Mouse (Mus musculus): Measurements from ENCODE around the gene Pus1. TPM values are rescaled to one million over a fixed set of nuclear protein-coding genes. Genes with fewer than 3 reads are reported as not detected.

Pus1 gene
- polyA plus RNA-seq (2012; rRNA removed): 12.9 and 22.2 TPM in 2 replicates

- TF ChIP-seq CTCF (IDR thresholded peaks at IDR 0.05; ENCODE audit: extremely low read depth, insufficient read length, insufficient replicate concordance, low read depth, low read length) (no peak), POLR2A (IDR thresholded peaks at IDR 0.05; ENCODE audit: low read depth, low read length) (0 out of 2 replicates have a peak, but pooled peaks have one; percentile 14)
- H3K4me1 ChIP-seq (ENCODE audit: control insufficient read depth, insufficient read depth, insufficient read length, low read length): peaks cover 2% of the 10 kb centered on the region
- H3K4me3 ChIP-seq (ENCODE audit: low read depth, low read length): peak within 1 kb of the TSS; percentile 82
- H3K36me3 ChIP-seq (ENCODE audit: control insufficient read depth, insufficient read depth, low read length): peaks cover 8% of the 10 kb centered on the region
- under 1% methylated on average over 57 of the region's 57 CpGs for WGBS
- H3K27ac ChIP-seq (ENCODE audit: insufficient read depth, low read depth, low read length): peak within 1 kb of the TSS; percentile 34; the same call in 1 of the 2 replicates
- H3K27me3 ChIP-seq (ENCODE audit: control insufficient read depth, insufficient read depth, low read length): no peaks in the 10 kb centered on the region
These were observed at the start of gene Pus1 for GRCm38 (mm10) chr5:110779998-110780760. Gene Pus1 (minus strand): TSS chr5:110780659.

GRCm38 (mm10) chr5:110827576-110827975 lies 47.1 kb upstream of the Pus1 start:
- no peak for TF ChIP-seq POLR2A (IDR thresholded peaks at IDR 0.05; ENCODE audit: low read depth, low read length)
- TF ChIP-seq CTCF (IDR thresholded peaks at IDR 0.05; ENCODE audit: extremely low read depth, insufficient read length, insufficient replicate concordance, low read depth, low read length): no peak
- H3K27ac ChIP-seq (ENCODE audit: insufficient read depth, low read depth, low read length): peak overlapping the region; percentile 25
- no peak overlapping the region for H3K4me3 ChIP-seq (ENCODE audit: low read depth, low read length)
- H3K27me3 ChIP-seq (ENCODE audit: control insufficient read depth, insufficient read depth, low read length): no peaks in the 10 kb centered on the region
- 21% methylated on average over 5 of the region's 5 CpGs for WGBS
- peaks cover 13% of the 10 kb centered on the region; the same call in 1 of the 2 replicates for H3K4me1 ChIP-seq (ENCODE audit: control insufficient read depth, insufficient read depth, insufficient read length, low read length)
- peaks cover 2% of the 10 kb centered on the region; the same call in 1 of the 2 replicates for H3K36me3 ChIP-seq (ENCODE audit: control insufficient read depth, insufficient read depth, low read length)

- H3K27ac ChIP-seq (ENCODE audit: insufficient read depth, low read depth, low read length): peak overlapping the region; percentile 72
These were observed 46.5 kb upstream of the Pus1 start for GRCm38 (mm10) chr5:110826781-110827495.

GRCm38 (mm10) chr5:110824421-110824820 lies 44.0 kb upstream of the Pus1 start:
- TF ChIP-seq POLR2A (IDR thresholded peaks at IDR 0.05; ENCODE audit: low read depth, low read length): no peak
- TF ChIP-seq CTCF (IDR thresholded peaks at IDR 0.05; ENCODE audit: extremely low read depth, insufficient read length, insufficient replicate concordance, low read depth, low read length): no peak
- peaks cover 13% of the 10 kb centered on the region; the same call in 1 of the 2 replicates for H3K4me1 ChIP-seq (ENCODE audit: control insufficient read depth, insufficient read depth, insufficient read length, low read length)
- H3K36me3 ChIP-seq (ENCODE audit: control insufficient read depth, insufficient read depth, low read length): no peaks in the 10 kb centered on the region
- 41% methylated on average over 4 of the region's 4 CpGs for WGBS
- no peaks in the 10 kb centered on the region for H3K27me3 ChIP-seq (ENCODE audit: control insufficient read depth, insufficient read depth, low read length)
- no peak overlapping the region for H3K27ac ChIP-seq (ENCODE audit: insufficient read depth, low read depth, low read length)
- no peak overlapping the region for H3K4me3 ChIP-seq (ENCODE audit: low read depth, low read length)

More at GRCm38 (mm10) chr5:110826781-110827495, 46.5 kb upstream of the Pus1 start:
- Histone ChIP-seq H3K36me3 (ENCODE audit: control insufficient read depth, insufficient read depth, low read length) (peaks cover 2% of the 10 kb centered on the region; the same call in 1 of the 2 replicates), H3K27me3 (ENCODE audit: control insufficient read depth, insufficient read depth, low read length) (no peaks in the 10 kb centered on the region), H3K4me1 (ENCODE audit: control insufficient read depth, insufficient read depth, insufficient read length, low read length) (peaks cover 13% of the 10 kb centered on the region; the same call in 1 of the 2 replicates), H3K4me3 (ENCODE audit: low read depth, low read length) (no peak overlapping the region)
- WGBS: 32% methylated on average over 8 of the region's 8 CpGs
- TF ChIP-seq POLR2A (IDR thresholded peaks at IDR 0.05; ENCODE audit: low read depth, low read length) (no peak), CTCF (IDR thresholded peaks at IDR 0.05; ENCODE audit: extremely low read depth, insufficient read length, insufficient replicate concordance, low read depth, low read length) (no peak)

- TF ChIP-seq POLR2A (IDR thresholded peaks at IDR 0.05; ENCODE audit: low read depth, low read length) (peak; percentile 95), CTCF (IDR thresholded peaks at IDR 0.05; ENCODE audit: extremely low read depth, insufficient read length, insufficient replicate concordance, low read depth, low read length) (no peak)
- peaks cover 1% of the 10 kb centered on the region; the same call in 1 of the 2 replicates for H3K36me3 ChIP-seq (ENCODE audit: control insufficient read depth, insufficient read depth, low read length)
- peak within 1 kb of the TSS; percentile 29 for H3K27ac ChIP-seq (ENCODE audit: insufficient read depth, low read depth, low read length)
- H3K4me1 ChIP-seq (ENCODE audit: control insufficient read depth, insufficient read depth, insufficient read length, low read length): peaks cover 11% of the 10 kb centered on the region
- H3K27me3 ChIP-seq (ENCODE audit: control insufficient read depth, insufficient read depth, low read length): no peaks in the 10 kb centered on the region
- peak within 1 kb of the TSS; percentile 75 for H3K4me3 ChIP-seq (ENCODE audit: low read depth, low read length)
- WGBS: under 1% methylated on average over 80 of the region's 80 CpGs
These were observed 29.3 kb upstream of the Pus1 start, which contains the start of gene Ulk1 for GRCm38 (mm10) chr5:110809667-110810325. Gene Ulk1 (minus strand): TSS chr5:110810097.

GRCm38 (mm10) chr5:110808821-110809666 lies 28.6 kb upstream of the Pus1 start:
- Histone ChIP-seq H3K36me3 (ENCODE audit: control insufficient read depth, insufficient read depth, low read length) (peaks cover 1% of the 10 kb centered on the region; the same call in 1 of the 2 replicates), H3K27me3 (ENCODE audit: control insufficient read depth, insufficient read depth, low read length) (no peaks in the 10 kb centered on the region), H3K27ac (ENCODE audit: insufficient read depth, low read depth, low read length) (peak overlapping the region; percentile 29), H3K4me3 (ENCODE audit: low read depth, low read length) (peak overlapping the region; percentile 75), H3K4me1 (ENCODE audit: control insufficient read depth, insufficient read depth, insufficient read length, low read length) (peaks cover 11% of the 10 kb centered on the region)
- 2% methylated on average over 27 of the region's 27 CpGs for WGBS
- TF ChIP-seq CTCF (IDR thresholded peaks at IDR 0.05; ENCODE audit: extremely low read depth, insufficient read length, insufficient replicate concordance, low read depth, low read length) (no peak), POLR2A (IDR thresholded peaks at IDR 0.05; ENCODE audit: low read depth, low read length) (no peak)

Data from small intestine, adult 2 months (tissue).